Mouse (Mus musculus): ENCODE results near the gene Eif5. TPM values are rescaled to one million over a fixed set of nuclear protein-coding genes. Genes with fewer than 3 reads are reported as not detected.

Gene Eif5
- polyA plus RNA-seq, 1 experiment from 2014 or later: 726 TPM

GRCm38 (mm10) chr12:111535281-111535680 is 2.5 kb upstream of the Eif5 start:
- DNase-seq (ENCODE audit: low spot score, missing footprints): peak; percentile 62
- Histone ChIP-seq H3K27ac (ENCODE audit: low read depth, low read length) (no peak overlapping the region), H3K27me3 (ENCODE audit: control insufficient read depth, insufficient read depth, low read length) (no peaks in the 10 kb centered on the region), H3K9ac (ENCODE audit: low read length) (no peak overlapping the region), H3K4me2 (no peak overlapping the region), H3K9me3 (ENCODE audit: control insufficient read depth, low read length) (no peaks in the 10 kb centered on the region), H3K36me3 (ENCODE audit: control insufficient read depth, insufficient read depth, low read length) (peaks cover 2% of the 10 kb centered on the region; the same call in 1 of the 2 replicates), H3K4me1 (ENCODE audit: control insufficient read depth, insufficient read depth, low read length) (peaks cover 14% of the 10 kb centered on the region), H3K4me3 (ENCODE audit: low read depth, low read length) (no peak overlapping the region)
- no peak for ATAC-seq (ENCODE audit: low FRiP score)
- WGBS: 75% methylated on average over 6 of the region's 6 CpGs

GRCm38 (mm10) chr12:111535762-111536161 is 2.1 kb upstream of the Eif5 start:
- H3K9ac ChIP-seq (ENCODE audit: low read length): no peak overlapping the region
- H3K9me3 ChIP-seq (ENCODE audit: control insufficient read depth, low read length): no peaks in the 10 kb centered on the region
- 92% methylated on average over 5 of the region's 5 CpGs for WGBS
- H3K4me1 ChIP-seq (ENCODE audit: control insufficient read depth, insufficient read depth, low read length): peaks cover 14% of the 10 kb centered on the region
- H3K4me3 ChIP-seq (ENCODE audit: low read depth, low read length): no peak overlapping the region
- no peak overlapping the region for H3K4me2 ChIP-seq
- no peak for ATAC-seq (ENCODE audit: low FRiP score)
- no peak for DNase-seq (ENCODE audit: low spot score, missing footprints)
- H3K27me3 ChIP-seq (ENCODE audit: control insufficient read depth, insufficient read depth, low read length): no peaks in the 10 kb centered on the region
- no peak overlapping the region for H3K27ac ChIP-seq (ENCODE audit: low read depth, low read length)
- H3K36me3 ChIP-seq (ENCODE audit: control insufficient read depth, insufficient read depth, low read length): peaks cover 2% of the 10 kb centered on the region; the same call in 1 of the 2 replicates

DNA sequence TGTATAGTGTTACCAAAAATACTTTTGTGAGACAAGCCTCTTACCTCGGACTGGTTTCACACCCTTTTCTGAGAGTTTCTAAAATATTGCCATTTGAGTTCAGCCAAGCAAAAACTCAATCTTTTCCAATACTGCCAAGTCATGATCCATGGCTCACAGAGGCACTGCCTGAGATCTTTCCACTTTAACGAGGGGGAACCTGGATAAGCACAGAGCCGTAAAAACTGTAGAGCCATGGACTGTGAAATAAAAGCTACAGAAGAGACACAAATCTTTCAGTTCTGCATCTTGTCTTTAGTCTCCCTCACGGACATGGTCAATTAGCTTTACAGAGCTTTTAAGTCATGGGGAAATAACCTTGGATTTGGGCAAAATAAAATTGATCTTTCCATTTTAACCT is 1.1 kb upstream of the Eif5 start:
- H3K9ac ChIP-seq (ENCODE audit: low read length): peak overlapping the region; percentile 99
- peaks cover 14% of the 10 kb centered on the region for H3K4me1 ChIP-seq (ENCODE audit: control insufficient read depth, insufficient read depth, low read length)
- no peak overlapping the region for H3K27ac ChIP-seq (ENCODE audit: low read depth, low read length)
- H3K4me2 ChIP-seq: peak overlapping the region; percentile 67
- H3K4me3 ChIP-seq (ENCODE audit: low read depth, low read length): peak overlapping the region; percentile 96
- WGBS: 46% methylated on average over 4 of the region's 4 CpGs
- no peaks in the 10 kb centered on the region for H3K27me3 ChIP-seq (ENCODE audit: control insufficient read depth, insufficient read depth, low read length)
- no peak for ATAC-seq (ENCODE audit: low FRiP score)
- H3K9me3 ChIP-seq (ENCODE audit: control insufficient read depth, low read length): no peaks in the 10 kb centered on the region
- H3K36me3 ChIP-seq (ENCODE audit: control insufficient read depth, insufficient read depth, low read length): peaks cover 6% of the 10 kb centered on the region
- peak; percentile 84 for DNase-seq (ENCODE audit: low spot score, missing footprints)

DNA sequence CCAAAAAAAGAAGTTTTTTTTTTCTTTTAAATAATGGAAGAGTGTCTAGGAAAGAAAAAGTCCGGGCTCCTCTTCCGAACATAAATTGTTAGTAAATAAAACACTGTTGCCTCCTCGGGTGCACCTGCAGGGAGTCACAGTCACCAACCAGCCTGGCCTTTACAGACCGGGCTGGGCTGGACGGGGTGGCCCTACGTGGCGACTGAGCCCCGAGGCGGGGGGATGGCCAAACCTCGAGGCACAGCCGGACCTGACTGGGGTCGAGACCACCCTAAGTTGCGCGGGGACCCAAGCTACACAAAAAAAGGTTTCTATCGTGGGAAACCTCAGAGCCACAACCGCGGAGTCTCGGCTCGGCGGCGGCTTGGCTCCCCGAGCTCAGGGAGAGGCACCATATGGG is 475 bp upstream of the Eif5 start:
- Histone ChIP-seq H3K4me1 (ENCODE audit: control insufficient read depth, insufficient read depth, low read length) (peaks cover 14% of the 10 kb centered on the region), H3K9ac (ENCODE audit: low read length) (peak overlapping the region; percentile 99), H3K36me3 (ENCODE audit: control insufficient read depth, insufficient read depth, low read length) (peaks cover 6% of the 10 kb centered on the region), H3K27ac (ENCODE audit: low read depth, low read length) (peak overlapping the region; percentile 63), H3K27me3 (ENCODE audit: control insufficient read depth, insufficient read depth, low read length) (no peaks in the 10 kb centered on the region), H3K9me3 (ENCODE audit: control insufficient read depth, low read length) (no peaks in the 10 kb centered on the region), H3K4me2 (peak overlapping the region; percentile 67), H3K4me3 (ENCODE audit: low read depth, low read length) (peak overlapping the region; percentile 96)
- under 1% methylated on average over 22 of the region's 22 CpGs for WGBS
- no peak for DNase-seq (ENCODE audit: low spot score, missing footprints)
- ATAC-seq (ENCODE audit: low FRiP score): peak; percentile 54

DNA sequence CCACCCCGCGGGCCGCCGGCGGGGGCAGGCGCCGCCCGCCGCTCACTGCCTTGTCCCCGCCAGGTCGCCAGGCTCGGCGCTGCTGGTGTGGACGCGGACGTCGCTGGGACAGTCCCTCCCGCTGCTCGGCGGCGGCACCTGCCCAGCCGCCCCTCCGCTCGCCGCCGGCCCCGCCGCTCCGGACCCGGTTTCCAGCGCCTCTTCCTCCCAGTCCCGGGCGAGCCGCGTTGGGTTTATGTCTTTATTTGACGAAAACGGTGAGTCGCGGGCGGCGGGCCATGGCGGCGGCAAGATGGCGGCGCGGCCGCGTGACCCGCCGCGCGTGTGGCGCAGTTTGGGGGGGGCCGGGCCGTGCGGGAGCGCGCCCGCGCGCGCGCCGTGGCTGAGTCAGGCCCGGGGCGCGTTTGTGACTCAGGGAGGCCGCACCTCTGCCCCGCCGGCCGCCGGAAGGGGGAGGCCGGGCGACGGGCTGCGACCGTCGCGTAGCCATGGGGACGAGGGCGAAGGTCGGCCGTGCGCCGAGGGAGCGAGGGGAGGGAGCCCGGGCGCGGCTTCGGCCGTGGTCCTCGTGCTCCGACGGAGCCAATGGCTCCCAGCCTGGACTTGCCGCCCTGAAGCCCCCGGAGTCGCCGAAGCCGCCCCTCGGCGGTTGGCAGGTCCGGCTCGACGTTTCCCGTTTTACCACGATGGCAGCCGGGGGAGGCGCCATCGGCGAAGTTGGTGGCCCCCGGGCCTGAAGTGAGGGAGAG is 650 bp downstream of the Eif5 start:
- peak overlapping the region; percentile 96 for H3K4me3 ChIP-seq (ENCODE audit: low read depth, low read length)
- no peaks in the 10 kb centered on the region for H3K9me3 ChIP-seq (ENCODE audit: control insufficient read depth, low read length)
- peak overlapping the region; percentile 98 for H3K9ac ChIP-seq (ENCODE audit: low read length)
- peak; percentile 65 for ATAC-seq (ENCODE audit: low FRiP score)
- peak overlapping the region; percentile 89 for H3K4me2 ChIP-seq
- peaks cover 12% of the 10 kb centered on the region for H3K36me3 ChIP-seq (ENCODE audit: control insufficient read depth, insufficient read depth, low read length)
- peak; percentile 98 for DNase-seq (ENCODE audit: low spot score, missing footprints)
- H3K4me1 ChIP-seq (ENCODE audit: control insufficient read depth, insufficient read depth, low read length): peaks cover 14% of the 10 kb centered on the region
- no peaks in the 10 kb centered on the region for H3K27me3 ChIP-seq (ENCODE audit: control insufficient read depth, insufficient read depth, low read length)
- WGBS: under 1% methylated on average over 107 of the region's 111 CpGs
- peak overlapping the region; percentile 96 for H3K27ac ChIP-seq (ENCODE audit: low read depth, low read length)

DNA sequence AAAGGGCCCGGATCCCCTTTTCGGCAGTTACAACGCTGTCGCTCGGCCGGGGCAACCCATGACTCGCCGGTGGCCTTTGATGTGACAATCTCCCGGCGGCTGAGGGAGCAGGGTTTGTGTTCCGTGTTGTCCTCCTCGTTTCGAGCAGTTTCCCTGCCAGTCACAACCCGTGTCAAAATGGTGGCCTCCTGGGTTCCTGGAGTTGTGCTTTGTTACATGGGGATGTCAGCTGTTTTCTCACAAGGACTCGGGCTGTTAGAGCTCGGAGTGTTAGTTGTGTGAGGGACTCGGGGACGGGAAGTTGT is 1.2 kb downstream of the Eif5 start:
- peak overlapping the region; percentile 96; the same call in 1 of the 2 replicates for H3K27ac ChIP-seq (ENCODE audit: low read depth, low read length)
- no peaks in the 10 kb centered on the region for H3K9me3 ChIP-seq (ENCODE audit: control insufficient read depth, low read length)
- H3K4me2 ChIP-seq: peak overlapping the region; percentile 89
- no peaks in the 10 kb centered on the region for H3K27me3 ChIP-seq (ENCODE audit: control insufficient read depth, insufficient read depth, low read length)
- peak overlapping the region; percentile 98 for H3K9ac ChIP-seq (ENCODE audit: low read length)
- under 1% methylated on average over 18 of the region's 18 CpGs for WGBS
- DNase-seq (ENCODE audit: low spot score, missing footprints) (peak; percentile 91), ATAC-seq (ENCODE audit: low FRiP score) (no peak)
- peak overlapping the region; percentile 96 for H3K4me3 ChIP-seq (ENCODE audit: low read depth, low read length)
- peaks cover 13% of the 10 kb centered on the region for H3K36me3 ChIP-seq (ENCODE audit: control insufficient read depth, insufficient read depth, low read length)
- peaks cover 14% of the 10 kb centered on the region for H3K4me1 ChIP-seq (ENCODE audit: control insufficient read depth, insufficient read depth, low read length)

GRCm38 (mm10) chr12:111547070-111547469 is 9.3 kb downstream of the Eif5 start:
- Histone ChIP-seq H3K9me3 (ENCODE audit: control insufficient read depth, low read length) (no peaks in the 10 kb centered on the region), H3K4me2 (no peak overlapping the region), H3K4me3 (ENCODE audit: low read depth, low read length) (no peak overlapping the region), H3K4me1 (ENCODE audit: control insufficient read depth, insufficient read depth, low read length) (no peaks in the 10 kb centered on the region), H3K9ac (ENCODE audit: low read length) (no peak overlapping the region), H3K27ac (ENCODE audit: low read depth, low read length) (no peak overlapping the region), H3K27me3 (ENCODE audit: control insufficient read depth, insufficient read depth, low read length) (no peaks in the 10 kb centered on the region), H3K36me3 (ENCODE audit: control insufficient read depth, insufficient read depth, low read length) (peaks cover 11% of the 10 kb centered on the region)
- WGBS: 93% methylated on average over 3 of the region's 3 CpGs
- ATAC-seq (ENCODE audit: low FRiP score) (no peak), DNase-seq (ENCODE audit: low spot score, missing footprints) (no peak)

DNA sequence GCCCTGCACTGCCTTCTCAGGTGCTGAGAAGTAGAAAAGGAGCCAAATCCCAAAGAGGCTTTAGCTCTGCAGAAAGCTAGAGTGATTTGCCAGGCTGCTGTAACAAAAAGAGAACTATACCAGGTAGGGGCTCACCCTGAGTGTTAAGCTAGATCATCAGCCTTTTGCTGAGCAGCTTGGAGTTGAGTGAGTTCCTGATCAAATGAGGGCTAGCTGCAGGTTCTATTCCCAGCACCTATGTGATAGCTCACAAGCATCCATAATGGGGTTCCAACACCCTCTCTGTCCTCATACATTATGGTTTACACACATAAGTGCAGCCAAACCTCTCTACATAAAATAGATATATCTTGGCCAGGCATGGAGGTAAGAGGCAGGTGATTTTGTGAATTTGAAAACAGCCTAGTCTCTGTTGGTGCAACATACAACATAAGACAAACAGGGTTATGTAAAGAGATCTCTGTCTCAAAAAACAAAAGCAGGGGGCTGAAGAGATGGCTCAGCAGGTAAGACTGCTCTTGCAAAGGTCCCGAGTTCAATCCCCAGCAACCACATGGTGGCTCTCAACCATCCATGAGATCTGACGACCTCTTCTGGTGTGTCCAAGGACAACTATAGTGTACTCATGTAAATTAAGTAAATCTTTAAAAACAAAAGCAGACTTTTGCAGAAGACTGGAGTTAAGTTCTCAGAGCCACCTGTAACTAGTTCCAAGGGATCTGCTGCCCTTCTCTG is 10.9 kb downstream of the Eif5 start:
- no peak for ATAC-seq (ENCODE audit: low FRiP score)
- no peak overlapping the region for H3K4me3 ChIP-seq (ENCODE audit: low read depth, low read length)
- H3K9me3 ChIP-seq (ENCODE audit: control insufficient read depth, low read length): no peaks in the 10 kb centered on the region
- peaks cover 5% of the 10 kb centered on the region for H3K36me3 ChIP-seq (ENCODE audit: control insufficient read depth, insufficient read depth, low read length)
- H3K4me2 ChIP-seq: no peak overlapping the region
- peak; percentile 78 for DNase-seq (ENCODE audit: low spot score, missing footprints)
- H3K4me1 ChIP-seq (ENCODE audit: control insufficient read depth, insufficient read depth, low read length): no peaks in the 10 kb centered on the region
- 64% methylated on average over 2 of the region's 2 CpGs for WGBS
- H3K9ac ChIP-seq (ENCODE audit: low read length): no peak overlapping the region
- no peak overlapping the region for H3K27ac ChIP-seq (ENCODE audit: low read depth, low read length)
- no peaks in the 10 kb centered on the region for H3K27me3 ChIP-seq (ENCODE audit: control insufficient read depth, insufficient read depth, low read length)

- 41% methylated on average over 1 of the region's 1 CpGs for whole genome bisulfite sequencing
Measured at GRCm38 (mm10) chr12:111550679-111551078, 12.9 kb downstream of the Eif5 start.

More at GRCm38 (mm10) chr12:111550679-111551078, 12.9 kb downstream of the Eif5 start:
- Histone ChIP-seq H3K4me1 (ENCODE audit: control insufficient read depth, insufficient read depth, low read length) (no peaks in the 10 kb centered on the region), H3K4me3 (ENCODE audit: low read depth, low read length) (no peak overlapping the region), H3K27ac (ENCODE audit: low read depth, low read length) (no peak overlapping the region), H3K9me3 (ENCODE audit: control insufficient read depth, low read length) (no peaks in the 10 kb centered on the region), H3K36me3 (ENCODE audit: control insufficient read depth, insufficient read depth, low read length) (no peaks in the 10 kb centered on the region), H3K27me3 (ENCODE audit: control insufficient read depth, insufficient read depth, low read length) (no peaks in the 10 kb centered on the region), H3K9ac (ENCODE audit: low read length) (no peak overlapping the region), H3K4me2 (no peak overlapping the region)
- ATAC-seq (ENCODE audit: low FRiP score) (no peak), DNase-seq (ENCODE audit: low spot score, missing footprints) (no peak)

Data from midbrain, embryonic 11.5 days (tissue).